Mouse (Mus musculus) megakaryocyte, embryonic 14.5 days (primary cell): ENCODE data around the gene Gm5737.

ENCODE experiments used
- FLI1 ChIP-seq: IDR thresholded peaks from 2 replicates; pipeline ENCODE4 v1.6.1; 2012; ENCODE audit warnings: low read length, inconsistent platforms, mixed read lengths
- GATA1 ChIP-seq: IDR thresholded peaks from 3 replicates; pipeline ENCODE4 v1.6.1; 2012; ENCODE audit warnings: mixed read lengths, low read length, inconsistent platforms, borderline replicate concordance

GRCm38 (mm10) chr7:120817552-120817951 is 5.4 kb downstream of the Gm5737 start:
- TF ChIP-seq GATA1, result no peak
- TF ChIP-seq FLI1, result no peak
